8 mouse cellular contexts compared by ENCODE assay signal in genomic region chr8:69271203-69271554, GRCm38 (mm10). TPM values are rescaled to one million over a fixed set of nuclear protein-coding genes. Genes with fewer than 3 reads are reported as not detected.
DNase-seq lines count a peak whose midpoint lies in the region; ATAC-seq and TF ChIP-seq lines count a peak whose summit lies in the region.

No protein-coding gene starts in this region.

- peaks cover 4% of the 10 kb centered on the region; the same call in 1 of the 2 replicates for H3K4me1 ChIP-seq in lung, embryonic 14.5 days (ENCODE audit: insufficient read depth)
- peaks cover 4% of the 10 kb centered on the region; the same call in 1 of the 2 replicates for H3K4me1 ChIP-seq in embryonic facial prominence, embryonic 15.5 days
- H3K4me1 ChIP-seq in limb, embryonic 10.5 days: peaks cover 13% of the 10 kb centered on the region
- H3K4me1 ChIP-seq in olfactory bulb, adult 2 months (ENCODE audit: control insufficient read depth, insufficient read depth, low read length): no peaks in the 10 kb centered on the region

- H3K4me3 ChIP-seq in lung, embryonic 14.5 days (ENCODE audit: low read depth, low read length): peak overlapping the region; percentile 64
- peak overlapping the region; percentile 63 for H3K4me3 ChIP-seq in embryonic facial prominence, embryonic 15.5 days (replicated peaks)
- peak overlapping the region; percentile 73 for H3K4me3 ChIP-seq in limb, embryonic 10.5 days
- peak overlapping the region; percentile 69 for H3K4me3 ChIP-seq in olfactory bulb, adult 2 months (ENCODE audit: insufficient read depth, low read depth, low read length)

- TF ChIP-seq POLR2A in olfactory bulb, adult 2 months (IDR thresholded peaks at IDR 0.05; ENCODE audit: insufficient read depth, low read depth, low read length): no peak

- H3K9me3 ChIP-seq in lung, embryonic 14.5 days (ENCODE audit: low read depth, low read length): no peaks in the 10 kb centered on the region
- no peaks in the 10 kb centered on the region for H3K9me3 ChIP-seq in embryonic facial prominence, embryonic 15.5 days (replicated peaks)
- no peaks in the 10 kb centered on the region for H3K9me3 ChIP-seq in limb, embryonic 10.5 days (replicated peaks)

- WGBS in lung, embryonic 14.5 days: 12% methylated on average over 6 of the region's 6 CpGs
- WGBS in embryonic facial prominence, embryonic 15.5 days: 13% methylated on average over 6 of the region's 6 CpGs
- WGBS in limb, embryonic 10.5 days: 16% methylated on average over 6 of the region's 6 CpGs
- WGBS in olfactory bulb, adult 2 months: 8% methylated on average over 6 of the region's 6 CpGs

- no peaks in the 10 kb centered on the region for H3K27me3 ChIP-seq in lung, embryonic 14.5 days (ENCODE audit: insufficient read depth, low read length)
- H3K27me3 ChIP-seq in embryonic facial prominence, embryonic 15.5 days: no peaks in the 10 kb centered on the region
- H3K27me3 ChIP-seq in limb, embryonic 10.5 days (ENCODE audit: low read depth, poor library complexity, severe bottlenecking): no peaks in the 10 kb centered on the region

- DNase-seq in lung, embryonic 14.5 days: peak; percentile 51
- DNase-seq in lung, postnatal 10 days: no peak
- no peak for DNase-seq in limb, embryonic 10.5 days (ENCODE audit: low spot score)
- DNase-seq in adrenal gland, adult 8-10 months: no peak
- no peak for DNase-seq in adrenal gland, adult 18-20 months (ENCODE audit: low spot score in 2 of 2)
- no peak for DNase-seq in cerebellum, postnatal 14 days

- peak; percentile 88 for ATAC-seq in lung, embryonic 14.5 days (ENCODE audit: insufficient read depth)
- ATAC-seq in embryonic facial prominence, embryonic 15.5 days (ENCODE audit: insufficient number of reproducible peaks, low FRiP score, low TSS enrichment, low read depth): peak; percentile 83

- H3K9ac ChIP-seq in lung, embryonic 14.5 days: peak overlapping the region; percentile 79
- H3K9ac ChIP-seq in embryonic facial prominence, embryonic 15.5 days: peak overlapping the region; percentile 58

- TF ChIP-seq CTCF in lung, embryonic 14.5 days (IDR thresholded peaks at IDR 0.05; ENCODE audit: low read depth): no peak
- no peak for TF ChIP-seq CTCF in olfactory bulb, adult 2 months (IDR thresholded peaks at IDR 0.05; ENCODE audit: insufficient read depth, low read depth, low read length)

- H3K36me3 ChIP-seq in lung, embryonic 14.5 days (ENCODE audit: insufficient read depth): peaks cover 6% of the 10 kb centered on the region; the same call in 1 of the 2 replicates
- no peaks in the 10 kb centered on the region for H3K36me3 ChIP-seq in embryonic facial prominence, embryonic 15.5 days
- peaks cover 14% of the 10 kb centered on the region for H3K36me3 ChIP-seq in limb, embryonic 10.5 days

- H3K27ac ChIP-seq in lung, embryonic 14.5 days (ENCODE audit: low read depth): peak overlapping the region; percentile 73
- peak overlapping the region; percentile 76 for H3K27ac ChIP-seq in embryonic facial prominence, embryonic 15.5 days (replicated peaks)
- peak overlapping the region; percentile 89 for H3K27ac ChIP-seq in limb, embryonic 10.5 days
- H3K27ac ChIP-seq in olfactory bulb, adult 2 months (ENCODE audit: insufficient read depth, low read depth, low read length): peak overlapping the region; percentile 36

- peak overlapping the region; percentile 71 for H3K4me2 ChIP-seq in lung, embryonic 14.5 days
- peak overlapping the region; percentile 62 for H3K4me2 ChIP-seq in embryonic facial prominence, embryonic 15.5 days (replicated peaks)

RNA-seq across cellular contexts. Expression of gene D130040H23Rik, which starts 0.3 kb away (rescaled TPM):
- 5.4 and 5.6 TPM in 2 replicates for polyA plus RNA-seq in lung, embryonic 14.5 days (2014; fragmentation: Nextera tagmentation; extraction: Ambion mirVana)
- polyA plus RNA-seq in embryonic facial prominence, embryonic 15.5 days (2015; fragmentation: Nextera tagmentation; extraction: Ambion mirVana): 3.8 and 4.8 TPM in 2 replicates
- polyA plus RNA-seq in limb, embryonic 10.5 days (2016; fragmentation: Nextera tagmentation; extraction: Ambion mirVana): 4.7 and 7.8 TPM in 2 replicates
- polyA plus RNA-seq in olfactory bulb, adult 2 months (2012; ENCODE audit: insufficient read depth, insufficient read length, low replicate concordance, missing spikeins): not detected in 2 replicates
- total RNA-seq in adrenal gland, adult 8-10 months (2022): 10 to 100 TPM in 1 of 4 experiments, 1 to 10 TPM in 3; 6.3 to 12.5 (median 8.8) TPM
- 1 to 10 TPM; 1.9 to 5.3 TPM for total RNA-seq in adrenal gland, adult 18-20 months (2021)

Comparison
In these comparisons a context has a peak if more than half of its experiments do, and no peak if none do; other contexts are left out.
1. H3K27ac ChIP-seq: peak in every context shown above with its lines; median percentile 89 in limb, embryonic 10.5 days; 76 in embryonic facial prominence, embryonic 15.5 days; 73 in lung, embryonic 14.5 days; 36 in olfactory bulb, adult 2 months.